Mouse (Mus musculus) intestine, embryonic 15.5 days (tissue): ENCODE results near the gene Gm13290. TPM values are rescaled to one million over a fixed set of nuclear protein-coding genes. Genes with fewer than 3 reads are reported as not detected.

Experiments
- polyA plus RNA-seq: library from polyadenylated mRNA; unstranded; fragments of >200 nt; fragmentation: Nextera tagmentation; extraction: Ambion mirVana; gene quantifications from 2 replicates; pipeline ENCODE4 v1.2.1, GENCODE M21; 2015

The Gm13290 gene
- polyA plus RNA-seq, 1 experiment from 2014 or later = not detected

Other genes starting within 250 kb of the Gm13290 start
- not detected in 2 replicates for gene Ifna15, start 215.6 kb upstream of the Gm13290 start, polyA plus RNA-seq
- gene Ifna14, start 202.0 kb upstream of the Gm13290 start, polyA plus RNA-seq = not detected in 2 replicates
- not detected in 2 replicates for gene Ifna9, start 181.4 kb upstream of the Gm13290 start, polyA plus RNA-seq
- not detected in 2 replicates for gene Ifna12, start 170.5 kb upstream of the Gm13290 start, polyA plus RNA-seq
- not detected in 2 replicates for gene C87499, start 139.4 kb upstream of the Gm13290 start, polyA plus RNA-seq
- not detected in 2 replicates for gene Ifna13, start 129.4 kb upstream of the Gm13290 start, polyA plus RNA-seq
- gene Ifna16, start 96.9 kb upstream of the Gm13290 start, polyA plus RNA-seq = not detected in 2 replicates
- gene Ifna2, start 89.9 kb upstream of the Gm13290 start, polyA plus RNA-seq = not detected in 2 replicates
- gene Ifnab, start 82.5 kb upstream of the Gm13290 start, polyA plus RNA-seq = not detected in 2 replicates
- 0.80 and 0.97 TPM in 2 replicates for gene Gm26566, start 52.0 kb upstream of the Gm13290 start, polyA plus RNA-seq
- gene Klhl9, start 51.4 kb upstream of the Gm13290 start, polyA plus RNA-seq = 75.3 and 89.4 TPM in 2 replicates
- not detected in 2 replicates for gene Gm13271, start 19.0 kb upstream of the Gm13290 start, polyA plus RNA-seq
- 0.39 and 0.80 TPM in 2 replicates for gene Gm13283, start 13.7 kb upstream of the Gm13290 start, polyA plus RNA-seq
- not detected in 2 replicates for gene Gm13289, start 3.1 kb downstream of the Gm13290 start, polyA plus RNA-seq
- not detected in 2 replicates for gene Gm13272, start 6.0 kb downstream of the Gm13290 start, polyA plus RNA-seq
- not detected in 2 replicates for gene Ifnz, start 8.3 kb downstream of the Gm13290 start, polyA plus RNA-seq
- 0.38 TPM in 1 of 2 replicates, not detected in the other for gene Gm13276, start 11.9 kb downstream of the Gm13290 start, polyA plus RNA-seq
- gene Gm13277, start 14.8 kb downstream of the Gm13290 start, polyA plus RNA-seq = not detected in 2 replicates
- gene Gm13278, start 17.7 kb downstream of the Gm13290 start, polyA plus RNA-seq = not detected in 2 replicates
- not detected in 2 replicates for gene Gm13275, start 20.7 kb downstream of the Gm13290 start, polyA plus RNA-seq
- gene Gm13279, start 23.6 kb downstream of the Gm13290 start, polyA plus RNA-seq = not detected in 2 replicates
- gene Gm13285, start 25.8 kb downstream of the Gm13290 start, polyA plus RNA-seq = 1.1 TPM in 2 replicates
- gene Gm13287, start 29.4 kb downstream of the Gm13290 start, polyA plus RNA-seq = not detected in 2 replicates
- gene Gm13288, start 31.7 kb downstream of the Gm13290 start, polyA plus RNA-seq = 0.08 TPM in 1 of 2 replicates, not detected in the other
- not detected in 2 replicates for gene Ifna7, start 42.4 kb downstream of the Gm13290 start, polyA plus RNA-seq
- not detected in 2 replicates for gene Ifna11, start 46.1 kb downstream of the Gm13290 start, polyA plus RNA-seq
- gene Ifna6, start 53.6 kb downstream of the Gm13290 start, polyA plus RNA-seq = not detected in 2 replicates
- not detected in 2 replicates for gene Ifna5, start 61.7 kb downstream of the Gm13290 start, polyA plus RNA-seq
- gene Ifna4, start 68.0 kb downstream of the Gm13290 start, polyA plus RNA-seq = not detected in 2 replicates
- not detected in 2 replicates for gene Ifna1, start 76.3 kb downstream of the Gm13290 start, polyA plus RNA-seq
- not detected in 2 replicates for gene Ifne, start 106.4 kb downstream of the Gm13290 start, polyA plus RNA-seq